Mouse (Mus musculus) heart, postnatal 25 days (tissue): ENCODE measurements around the gene Zfp954. TPM values are rescaled to one million over a fixed set of nuclear protein-coding genes. Genes with fewer than 3 reads are reported as not detected.
"Not testable (repeated sequence)": the region's sequence is repeated elsewhere in the genome, so short reads cannot be mapped to it uniquely, and the experiment has no call there.

ENCODE experiments used
- DNase-seq: peaks from one replicate; pipeline ENCODE4 v3.0.0; 2022; ENCODE audit warnings: low spot score
- intact Hi-C: fragments of 180-260 bp; cut with DNase I; formaldehyde crosslinking; loops from one replicate; pipeline ENCODE4 v1.15.1; 2025
- total RNA-seq, 2 experiments: library from RNA; stranded (reverse); gene quantifications; 2 replicates each; pipeline ENCODE4 v1.2.3; 2021

The Zfp954 gene
- total RNA-seq, result 1 to 10 TPM; 3.0 to 3.7 TPM

DNA sequence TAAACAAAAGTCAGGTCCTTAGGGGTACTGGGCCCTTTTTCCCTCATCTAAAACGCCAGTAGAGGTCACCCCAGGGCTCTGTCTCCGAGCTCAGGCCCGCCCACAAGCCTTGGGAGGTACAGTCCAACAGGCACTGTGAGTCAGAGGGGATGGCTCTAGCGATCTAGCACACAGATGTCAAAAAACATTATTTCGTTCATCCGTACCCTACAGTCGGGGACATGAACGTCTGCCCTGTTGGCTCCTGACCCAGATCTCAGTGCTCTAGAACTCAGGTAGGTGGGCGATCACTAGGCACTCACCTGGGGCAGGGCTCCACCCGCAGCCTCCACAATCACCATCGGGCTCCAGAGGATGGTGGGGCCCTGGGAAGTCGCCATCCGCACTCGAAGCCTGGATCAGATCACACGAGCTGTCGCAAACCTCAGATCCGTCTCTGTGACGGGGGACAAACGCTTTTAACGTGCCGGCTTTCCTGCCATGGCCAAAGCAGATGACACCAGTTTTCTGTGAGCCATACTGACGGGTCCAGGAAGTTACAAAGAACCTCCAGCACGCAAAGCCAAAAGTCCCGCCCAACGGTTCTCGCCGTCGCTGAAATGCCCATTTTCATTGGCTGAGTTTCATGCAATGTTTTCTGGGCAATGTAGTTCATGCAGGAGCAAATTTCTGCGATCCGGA, at the start of gene Zfp954:
TSS of gene Zfp954 (minus strand) at position 568 of the 681 bp plus-strand sequence.
- intact Hi-C loops, result loop anchor here (2.0 to 10.0 kb wide), 3 partner anchors 50 to 834 kb away; partner anchors contain the start of genes Zfp418 and Zfp667
- peak; percentile 72 for DNase-seq

DNA sequence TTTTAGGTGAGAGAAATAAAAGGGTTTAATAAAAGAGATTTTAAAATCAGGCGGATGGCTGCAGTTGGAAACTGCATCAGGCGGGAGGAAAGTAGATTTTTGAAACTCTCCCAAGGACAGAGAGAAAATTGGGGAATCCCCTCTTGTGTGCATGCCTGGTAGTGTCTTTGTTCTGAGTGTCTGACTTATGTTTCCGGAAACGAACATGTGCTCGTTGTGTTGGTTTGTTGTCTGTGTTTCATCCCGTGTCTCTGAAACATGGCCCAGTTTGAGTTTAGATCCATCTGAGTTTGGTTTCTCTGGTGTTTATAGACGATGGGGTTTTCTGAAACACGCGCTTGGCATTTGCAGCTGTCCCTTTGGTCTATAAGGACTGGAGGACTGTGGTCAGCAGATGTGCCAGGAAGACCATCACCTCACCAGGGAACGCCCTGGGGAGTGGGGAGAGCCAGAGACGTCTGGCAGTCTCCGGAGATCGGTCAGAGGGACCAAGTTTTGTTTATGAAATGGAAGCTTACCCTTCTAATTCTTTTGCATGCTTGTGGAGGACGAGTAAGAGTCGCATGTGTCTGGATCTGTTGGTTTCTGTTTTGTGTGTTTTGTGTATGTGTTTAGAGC, 24.8 kb upstream of the Zfp954 start:
- no peak for DNase-seq
- intact Hi-C loops, result no loop called here

DNA sequence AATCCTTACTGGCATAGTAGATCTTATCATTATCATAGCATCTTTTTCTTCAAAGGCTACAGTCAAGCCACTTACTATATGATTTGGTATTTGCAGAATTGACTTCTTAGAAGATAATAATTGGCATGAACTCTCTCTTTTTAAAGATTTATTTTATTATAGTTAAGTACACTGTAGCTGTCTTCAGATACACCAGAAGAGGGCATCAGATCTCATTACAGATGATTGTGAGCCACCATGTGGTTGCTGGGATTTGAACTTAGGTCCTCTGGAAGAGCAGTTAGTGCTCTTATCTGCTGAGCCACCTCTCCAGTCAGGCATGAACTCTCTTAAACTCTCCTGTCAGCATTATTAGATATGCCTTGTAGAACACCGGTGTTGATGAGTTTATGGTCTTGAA, 22.9 kb upstream of the Zfp954 start:
- DNase-seq, result no peak
- intact Hi-C loops, result no loop called here

DNA sequence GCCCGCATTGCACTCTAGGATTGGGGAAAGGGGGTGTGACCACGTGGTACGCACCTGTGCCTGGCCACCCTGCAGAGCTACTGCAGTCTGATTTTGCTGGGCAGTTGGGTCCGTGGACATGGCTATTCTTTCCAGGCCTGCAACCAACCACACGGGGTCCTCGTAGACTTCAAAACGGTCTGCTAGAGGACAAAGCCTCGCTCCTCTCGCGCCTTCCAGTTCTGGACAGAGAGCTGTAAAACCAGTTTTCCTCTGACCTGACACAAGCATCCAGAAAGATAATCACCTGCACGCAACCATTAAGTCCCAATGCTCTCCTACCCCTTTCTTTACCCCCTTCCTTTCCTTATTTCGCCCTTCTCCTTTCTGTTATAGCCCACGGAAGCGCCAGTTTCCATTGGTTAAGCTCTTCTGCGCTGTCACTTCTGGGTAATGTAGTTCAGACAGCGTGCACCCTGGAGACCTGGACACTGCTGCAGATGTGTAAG, 15.1 kb upstream of the Zfp954 start, which contains the start of gene Zfp773:
TSS of gene Zfp773 (minus strand) at position 377 of the 488 bp plus-strand sequence.
- intact Hi-C loops, result loop anchor here (5.0 kb wide), 1 partner anchor 36 kb away; the partner anchor contains the start of gene Zfp418

DNA sequence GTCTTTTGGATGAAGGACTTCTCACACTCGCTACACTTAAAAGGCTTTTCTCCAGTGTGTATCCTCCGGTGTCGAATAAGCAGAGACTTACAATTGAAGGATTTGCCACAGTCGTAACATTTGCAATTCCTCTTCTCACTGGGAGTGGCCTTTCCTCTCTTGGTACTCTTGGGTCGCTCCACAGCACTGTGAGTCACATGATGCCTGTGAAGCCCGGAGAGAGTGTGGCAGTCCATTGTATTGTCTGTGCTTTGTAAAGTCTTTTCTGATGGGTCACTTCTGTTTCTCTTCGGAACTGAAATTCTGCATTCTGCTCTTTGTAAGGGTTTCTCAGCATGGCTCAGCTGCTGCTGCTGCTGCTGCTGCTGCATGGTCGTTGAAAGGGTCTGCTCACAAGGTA, 11.5 kb upstream of the Zfp954 start:
- DNase-seq, result no peak
- intact Hi-C loops, result no loop called here

More for the DNA sequence above, 15.1 kb upstream of the Zfp954 start, which contains the start of gene Zfp773:
- DNase-seq, result no peak

DNA sequence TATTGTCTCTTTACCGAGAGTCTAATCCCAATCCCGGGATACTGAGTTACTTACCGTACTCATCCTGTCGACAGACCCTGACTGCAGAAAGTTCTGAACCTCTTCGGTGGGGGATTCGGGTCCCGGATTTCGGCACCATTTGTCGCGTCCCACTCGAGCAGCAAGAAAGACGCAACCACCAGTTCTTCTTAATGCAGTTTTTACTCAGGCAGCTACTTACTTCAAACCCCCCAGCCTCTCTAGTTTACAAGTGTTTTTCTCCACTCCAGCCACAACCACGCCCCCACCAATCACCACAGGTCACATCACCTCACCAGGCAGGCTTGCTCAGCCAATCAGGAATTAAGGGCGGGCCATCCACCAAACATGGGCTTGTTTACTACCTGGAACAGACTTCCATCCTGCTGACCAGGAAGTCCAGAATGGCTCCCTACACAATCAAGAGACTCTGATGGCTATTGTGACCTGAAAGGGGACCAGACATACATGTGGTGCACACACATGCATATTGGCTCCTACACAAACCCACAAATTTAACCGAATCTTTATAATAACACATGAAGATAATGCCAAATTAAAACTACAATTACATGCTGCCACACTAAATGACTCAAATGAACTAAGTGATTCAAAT, 9.3 kb upstream of the Zfp954 start:
- intact Hi-C loops, result not testable (repeated sequence)

DNA sequence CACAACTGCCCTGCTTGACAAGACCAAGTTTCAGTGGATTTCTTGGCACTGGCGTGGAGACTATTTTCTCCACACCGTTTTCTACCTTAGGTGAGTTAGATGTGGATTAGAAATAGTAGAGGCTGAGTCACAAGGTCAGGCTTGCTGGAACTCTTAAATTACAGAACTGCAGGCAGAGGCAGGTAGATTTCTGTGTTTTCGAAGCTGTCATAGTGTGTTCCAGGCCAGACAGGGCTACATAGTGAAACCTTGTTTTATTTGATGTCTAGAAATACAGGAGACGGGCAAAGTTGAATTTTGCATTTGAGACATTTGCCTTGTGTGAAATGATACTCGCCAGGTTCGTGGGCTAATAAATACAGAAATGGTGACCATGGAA, 303 bp upstream of the Zfp954 start:
- DNase-seq, result no peak
- intact Hi-C loops, result loop anchor here (2.0 to 10.0 kb wide), 3 partner anchors 49 to 834 kb away; partner anchors contain the start of genes Zfp418 and Zfp667

More for the DNA sequence above, 9.3 kb upstream of the Zfp954 start:
- not testable (repeated sequence) for DNase-seq

DNA sequence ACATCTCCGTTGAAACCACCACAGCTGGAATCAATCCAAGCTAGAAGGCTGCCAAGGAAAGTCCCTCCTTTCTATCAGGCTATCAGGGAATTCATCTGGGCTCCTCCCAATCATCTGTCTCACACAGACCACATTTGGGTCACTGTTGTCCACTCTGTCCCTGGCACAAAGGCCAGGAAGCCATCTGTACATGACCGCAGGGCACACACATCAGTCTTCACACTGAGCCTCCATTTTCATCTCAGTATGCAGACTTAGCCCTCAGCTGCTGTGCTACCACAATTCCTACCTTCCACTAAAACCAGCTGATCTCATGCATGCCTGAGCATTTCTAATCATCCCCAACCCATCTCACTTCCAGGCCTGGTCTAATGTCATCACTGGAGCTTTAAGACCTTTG, 2.8 kb downstream of the Zfp954 start:
- intact Hi-C loops, result no loop called here
- DNase-seq, result no peak

DNA sequence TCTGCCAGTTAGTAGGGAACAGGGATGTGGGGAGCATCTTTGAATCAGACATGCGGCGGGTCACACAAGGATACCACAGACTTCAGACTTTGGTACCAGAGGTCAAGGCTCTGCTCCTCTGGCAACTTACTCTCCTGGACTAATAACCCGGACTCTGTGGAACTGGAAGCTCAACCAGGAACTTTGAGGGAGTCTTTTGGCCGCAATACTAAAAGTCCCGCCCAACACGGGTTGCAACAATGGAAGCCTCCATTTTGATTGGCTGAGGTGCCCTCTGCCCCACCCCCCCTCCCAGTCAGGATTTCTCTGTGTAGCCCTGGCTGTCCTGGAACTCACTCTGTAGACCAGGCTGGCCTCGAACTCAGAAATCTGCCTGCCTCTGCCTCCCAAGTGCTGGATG, 12.8 kb downstream of the Zfp954 start:
- DNase-seq, result no peak
- intact Hi-C loops, result no loop called here

Other genes with a start within 250 kb of the Zfp954 start
- gene Aurkc, start 126.2 kb downstream of the Zfp954 start, total RNA-seq, result not detected
- gene Zfp773, start 15.3 kb upstream of the Zfp954 start, total RNA-seq, result under 1 TPM; 0.18 to 0.39 TPM
- 1 to 10 TPM; 1.7 to 2.1 TPM for gene Zfp418, start 49.8 kb upstream of the Zfp954 start, total RNA-seq
- gene Zfp772, start 88.5 kb upstream of the Zfp954 start, total RNA-seq, result 1 to 10 TPM; 1.7 to 2.2 TPM
- under 1 TPM in 1 of 2 experiments, not detected in 1; 0.16 TPM for gene Vmn2r29, start 125.8 kb upstream of the Zfp954 start, total RNA-seq
- gene Gm45844, start 156.8 kb upstream of the Zfp954 start, total RNA-seq, result 1 to 10 TPM in 1 of 2 experiments, under 1 TPM in 1; 0.78 to 2.3 TPM
- 10 to 100 TPM; 51.0 to 58.5 TPM for gene Clcn4, start 179.4 kb upstream of the Zfp954 start, total RNA-seq
- gene Vmn2r30, start 216.1 kb upstream of the Zfp954 start, total RNA-seq, result not detected